Mouse (Mus musculus) limb, embryonic 14.5 days (tissue): ENCODE measurements at regions not wholly inside any gene's neighbourhood (a gene's known extent, or its start where the extent isn't known, plus 50 kb on each side); places are given as distances from the start of the nearest gene placed in this dataset.
A peak's percentile ranks its signal among the peaks of the same experiment; 100 is the strongest.
"Not testable (repeated sequence)": the region's sequence is repeated elsewhere in the genome, so short reads cannot be mapped to it uniquely, and the experiment has no call there.

Experiments used
- ATAC-seq: fragments of 200-750 bp; cut with Nextera tagmentation; 2 replicates; pipeline ENCODE4 v1.8.0; 2017; ENCODE audit warnings: low read depth, moderate number of reproducible peaks, moderate TSS enrichment; ENCODE audit not compliant: low FRiP score
- DNase-seq: peaks from one replicate; pipeline ENCODE4 v3.0.0-alpha.2; 2015; ENCODE audit warnings: low spot score
- H3K27ac ChIP-seq: fragments of 300-500 bp; sonication (generic); replicated peaks from 2 replicates; pipeline ENCODE4 v1.5.1; 2014; ENCODE audit warnings: low read depth, mild to moderate bottlenecking, low read length, moderate library complexity, mixed read lengths
- H3K27me3 ChIP-seq: fragments of 300-500 bp; sonication (generic); 2 replicates; pipeline ENCODE4 v1.6.1; 2014; ENCODE audit warnings: low read length, mixed read lengths; ENCODE audit not compliant: control insufficient read depth, insufficient read depth
- H3K36me3 ChIP-seq: fragments of 300-500 bp; sonication (generic); 2 replicates; pipeline ENCODE4 v1.6.1; 2014; ENCODE audit warnings: mild to moderate bottlenecking, low read length, moderate library complexity, mixed read lengths; ENCODE audit not compliant: control insufficient read depth, insufficient read depth
- H3K4me1 ChIP-seq: fragments of 300-500 bp; sonication (generic); 2 replicates; pipeline ENCODE4 v1.6.1; 2014; ENCODE audit warnings: antibody characterized with exemption, low read length, mixed read lengths; ENCODE audit not compliant: control insufficient read depth, insufficient read depth
- H3K4me2 ChIP-seq: fragments of 300-500 bp; sonication (generic); replicated peaks from 2 replicates; pipeline ENCODE4 v1.6.1; 2014; ENCODE audit warnings: low read depth, mild to moderate bottlenecking, low read length, moderate library complexity; ENCODE audit not compliant: severe bottlenecking
- H3K4me3 ChIP-seq: fragments of 300-500 bp; sonication (generic); replicated peaks from 2 replicates; pipeline ENCODE4 v1.5.1; 2014; ENCODE audit warnings: low read length
- H3K9ac ChIP-seq: fragments of 300-500 bp; sonication (generic); 2 replicates; pipeline ENCODE4 v1.6.1; 2014; ENCODE audit warnings: mild to moderate bottlenecking, low read depth, low read length, moderate library complexity; ENCODE audit not compliant: severe bottlenecking
- H3K9me3 ChIP-seq: fragments of 300-500 bp; sonication (generic); 2 replicates; pipeline ENCODE4 v1.6.1; 2016; ENCODE audit warnings: low read length; ENCODE audit not compliant: control insufficient read depth
- WGBS: fragments of 180-500 bp; shearing (Covaris S2); extraction: QIAGEN DNeasy Blood & Tissue Kit; methylation state at CpG from one replicate; pipeline ENCODE4 v1.1.7; 2014; 5-methylcytosine and 5-hydroxymethylcytosine counted together

- ATAC-seq, H3K27ac ChIP-seq, H3K9me3 ChIP-seq, H3K36me3 ChIP-seq, H3K27me3 ChIP-seq, H3K4me1 ChIP-seq: not testable (repeated sequence)
- peak overlapping the region; percentile 55; the same call in 1 of the 2 replicates for H3K9ac ChIP-seq
- 9% methylated on average over 9 of the region's 42 CpGs for WGBS
- peak; percentile 47 for DNase-seq
- H3K4me3 ChIP-seq: peak overlapping the region; percentile 38
- peak overlapping the region; percentile 35 for H3K4me2 ChIP-seq
Measured at GRCm38 (mm10) chr12:20196386-20196785, 242.1 kb downstream of the Gm21863 start.

GRCm38 (mm10) chr12:20196905-20197304 is 242.6 kb downstream of the Gm21863 start:
- not testable (repeated sequence) for H3K27ac ChIP-seq, H3K27me3 ChIP-seq, ATAC-seq, H3K9me3 ChIP-seq, DNase-seq, H3K36me3 ChIP-seq, H3K4me1 ChIP-seq
- 5% methylated on average over 17 of the region's 37 CpGs for WGBS
- Histone ChIP-seq H3K4me3 (peak overlapping the region; percentile 38), H3K9ac (peak overlapping the region; percentile 55), H3K4me2 (peak overlapping the region; percentile 28; the same call in 1 of the 2 replicates)

GRCm38 (mm10) chr12:20223921-20224320 is 269.6 kb downstream of the Gm21863 start:
- not testable (repeated sequence) for H3K27me3 ChIP-seq, H3K36me3 ChIP-seq, H3K4me2 ChIP-seq, H3K9ac ChIP-seq, H3K4me1 ChIP-seq, H3K27ac ChIP-seq, DNase-seq, ATAC-seq, H3K4me3 ChIP-seq
- peaks cover 27% of the 10 kb centered on the region for H3K9me3 ChIP-seq
- WGBS: 88% methylated on average over 1 of the region's 1 CpGs

- DNase-seq: peak; percentile 2
Measured at GRCm38 (mm10) chr12:20226831-20227230, 272.5 kb downstream of the Gm21863 start.

GRCm38 (mm10) chr12:20227427-20228160 is 273.3 kb downstream of the Gm21863 start:
- H3K36me3 ChIP-seq, H3K4me2 ChIP-seq, H3K9ac ChIP-seq, H3K27ac ChIP-seq, ATAC-seq, H3K27me3 ChIP-seq, H3K4me1 ChIP-seq, DNase-seq, H3K4me3 ChIP-seq: not testable (repeated sequence)
- peaks cover 64% of the 10 kb centered on the region for H3K9me3 ChIP-seq
- 78% methylated on average over 21 of the region's 21 CpGs for WGBS

More at GRCm38 (mm10) chr12:20226831-20227230, 272.5 kb downstream of the Gm21863 start:
- WGBS: 79% methylated on average over 9 of the region's 9 CpGs
- H3K9ac ChIP-seq, H3K36me3 ChIP-seq, H3K27ac ChIP-seq, H3K4me3 ChIP-seq, H3K27me3 ChIP-seq, H3K4me2 ChIP-seq, H3K4me1 ChIP-seq, ATAC-seq: not testable (repeated sequence)
- peaks cover 56% of the 10 kb centered on the region for H3K9me3 ChIP-seq

- H3K4me2 ChIP-seq, H3K27ac ChIP-seq, H3K4me3 ChIP-seq, H3K27me3 ChIP-seq, ATAC-seq, H3K9ac ChIP-seq, H3K36me3 ChIP-seq, H3K4me1 ChIP-seq: not testable (repeated sequence)
- H3K9me3 ChIP-seq: peaks cover 73% of the 10 kb centered on the region
- peak; percentile 3 for DNase-seq
- 75% methylated on average over 21 of the region's 21 CpGs for WGBS
Measured at GRCm38 (mm10) chr12:20228321-20228999, 274.2 kb downstream of the Gm21863 start.

- not testable (repeated sequence) for DNase-seq, ATAC-seq
- H3K9me3 ChIP-seq: peaks cover 81% of the 10 kb centered on the region
Measured at GRCm38 (mm10) chr12:20229441-20229840, 275.1 kb downstream of the Gm21863 start.

More at GRCm38 (mm10) chr12:20229441-20229840, 275.1 kb downstream of the Gm21863 start:
- H3K27me3 ChIP-seq, H3K9ac ChIP-seq, H3K4me2 ChIP-seq, H3K4me3 ChIP-seq, H3K27ac ChIP-seq, H3K36me3 ChIP-seq, H3K4me1 ChIP-seq: not testable (repeated sequence)
- 76% methylated on average over 8 of the region's 8 CpGs for WGBS
